Mouse (Mus musculus) heart, adult 2 months (tissue): Measurements from ENCODE around the gene Pmel. TPM values are rescaled to one million over a fixed set of nuclear protein-coding genes. Genes with fewer than 3 reads are reported as not detected.
A peak's percentile ranks its signal among the peaks of the same experiment; 100 is the strongest.

ENCODE experiments used
- DNase-seq, 2 experiments: peaks; one replicate each; pipeline ENCODE4 v3.0.0; 2021
- H3K27ac ChIP-seq: fragments of 200-600 bp; 2 replicates; pipeline ENCODE4 v1.8.1; 2022
- H3K27me3 ChIP-seq: fragments of 200-500 bp; 2 replicates; pipeline ENCODE4 v1.6.1; 2012; ENCODE audit warnings: mild to moderate bottlenecking, low read length, inconsistent platforms, mixed read lengths; ENCODE audit not compliant: control insufficient read depth, insufficient read depth
- H3K36me3 ChIP-seq: fragments of 200-500 bp; 2 replicates; pipeline ENCODE4 v1.6.1; 2012; ENCODE audit warnings: low read length, inconsistent platforms; ENCODE audit not compliant: control insufficient read depth, insufficient read depth
- H3K4me1 ChIP-seq: fragments of 200-500 bp; 2 replicates; pipeline ENCODE4 v1.6.1; 2011; ENCODE audit warnings: low read length; ENCODE audit not compliant: control insufficient read depth, insufficient read depth
- H3K4me3 ChIP-seq: fragments of 200-600 bp; 2 replicates; pipeline ENCODE4 v1.8.1; 2022
- H3K79me2 ChIP-seq: fragments of 200-500 bp; replicated peaks from 2 replicates; pipeline ENCODE4 v1.6.1; 2012; ENCODE audit warnings: mild to moderate bottlenecking, inconsistent platforms, low read length, moderate library complexity, mixed read lengths; ENCODE audit not compliant: control insufficient read depth, insufficient read depth
- H3K9ac ChIP-seq: fragments of 200-500 bp; 2 replicates; pipeline ENCODE4 v1.6.1; 2012; ENCODE audit warnings: low read depth, mild to moderate bottlenecking, control low read depth, inconsistent platforms, low read length, mixed read lengths
- CTCF ChIP-seq: fragments of 200-600 bp; IDR thresholded peaks from 2 replicates; pipeline ENCODE4 v1.8.1; 2022; ENCODE audit warnings: antibody characterized with exemption, mild to moderate bottlenecking, moderate library complexity
- EP300 ChIP-seq: fragments of 200-500 bp; IDR thresholded peaks from 2 replicates; pipeline ENCODE4 v1.6.1; 2011; ENCODE audit warnings: low read depth, low read length, control low read depth; ENCODE audit not compliant: insufficient read depth
- POLR2A ChIP-seq: fragments of 200-500 bp; IDR thresholded peaks from 2 replicates; pipeline ENCODE4 v1.6.1; 2011; ENCODE audit warnings: mild to moderate bottlenecking, low read depth, low read length, control low read depth; ENCODE audit not compliant: insufficient read depth
- WGBS: fragments of 180-500 bp; shearing (Covaris S2); methylation state at CpG from one replicate; pipeline ENCODE4 v1.1.7; 2018; 5-methylcytosine and 5-hydroxymethylcytosine counted together
- intact Hi-C: fragments of 180-260 bp; cut with DNase I; formaldehyde crosslinking; loops from one replicate; pipeline ENCODE4 v1.15.1; 2025
- polyA plus RNA-seq: library from polyadenylated mRNA; depleted of rRNA; stranded (reverse); fragments of >200 nt; gene quantifications from 2 replicates; pipeline ENCODE4 v1.2.3, GENCODE M21; 2012
- total RNA-seq, 2 experiments: library from RNA; stranded (reverse); gene quantifications; 2 replicates each; pipeline ENCODE4 v1.2.3; 2021

Pmel gene
- total and polyA plus RNA-seq, 3 experiments, result 0.43 to 0.66 (median 0.50) TPM

DNA sequence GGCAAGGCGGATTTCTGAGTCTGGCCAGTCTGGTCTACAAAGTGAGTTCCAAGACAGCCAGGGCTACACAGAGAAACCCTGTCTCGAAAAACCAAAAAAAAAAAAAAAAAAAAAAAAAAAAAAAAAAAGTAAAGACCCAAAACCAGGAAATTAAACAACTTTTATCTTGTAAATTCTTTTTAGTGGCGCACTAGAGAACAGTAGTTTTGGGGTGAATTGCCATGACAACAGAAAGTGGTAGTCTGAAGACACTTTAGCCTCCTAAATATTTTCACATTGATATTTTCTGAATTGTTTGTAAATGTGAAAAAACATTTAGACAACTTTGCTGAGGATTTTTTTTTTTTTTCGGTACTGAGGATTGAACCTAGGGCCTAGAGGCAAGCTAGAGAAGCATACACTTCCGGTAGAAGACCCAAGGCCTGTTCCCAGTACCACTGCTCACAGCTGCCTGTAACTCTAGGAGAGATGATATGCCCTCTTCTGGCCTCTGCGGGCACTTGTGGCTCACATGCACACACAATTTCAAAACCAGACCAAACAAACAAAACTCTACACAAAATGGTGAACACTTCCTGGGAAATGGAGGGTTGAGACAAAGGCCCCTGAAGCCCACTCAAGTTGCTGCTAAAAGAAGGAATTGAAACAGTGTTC lies 6.8 kb upstream of the Pmel start:
- no peaks in the 10 kb centered on the region; the same call in 1 of the 2 replicates for H3K36me3 ChIP-seq
- no peak overlapping the region for H3K4me3 ChIP-seq
- peaks cover 2% of the 10 kb centered on the region; the same call in 1 of the 2 replicates for H3K4me1 ChIP-seq
- no peak overlapping the region for H3K9ac ChIP-seq
- WGBS, result 81% methylated on average over 6 of the region's 6 CpGs
- H3K27me3 ChIP-seq, result no peaks in the 10 kb centered on the region
- no peak for DNase-seq
- peak overlapping the region; percentile 71; the same call in 1 of the 2 replicates for H3K27ac ChIP-seq
- no peak for TF ChIP-seq EP300
- no peak for TF ChIP-seq CTCF
- no peak for TF ChIP-seq POLR2A
- peaks cover 4% of the 10 kb centered on the region for H3K79me2 ChIP-seq
- intact Hi-C loops, result no loop called here

- Histone ChIP-seq H3K9ac (no peak overlapping the region), H3K27me3 (no peaks in the 10 kb centered on the region), H3K4me1 (no peaks in the 10 kb centered on the region; the same call in 1 of the 2 replicates), H3K36me3 (no peaks in the 10 kb centered on the region; the same call in 1 of the 2 replicates), H3K79me2 (peaks cover 3% of the 10 kb centered on the region; the same call in 1 of the 2 replicates), H3K27ac (no peak overlapping the region), H3K4me3 (no peak overlapping the region)
- DNase-seq, result no peak
- WGBS, result 74% methylated on average over 5 of the region's 5 CpGs
- TF ChIP-seq EP300 (no peak), CTCF (no peak), POLR2A (no peak)
- intact Hi-C loops, result no loop called here
These were observed 5.0 kb upstream of the Pmel start for GRCm38 (mm10) chr10:128699006-128699405.

- H3K4me3 ChIP-seq, result no peak overlapping the region
- no peaks in the 10 kb centered on the region; the same call in 1 of the 2 replicates for H3K36me3 ChIP-seq
- no peak overlapping the region for H3K9ac ChIP-seq
- DNase-seq, result no peak
- H3K27ac ChIP-seq, result no peak overlapping the region
- no peaks in the 10 kb centered on the region for H3K27me3 ChIP-seq
- 41% methylated on average over 11 of the region's 11 CpGs for WGBS
- no peaks in the 10 kb centered on the region; the same call in none of the 2 replicates for H3K4me1 ChIP-seq
- peaks cover 3% of the 10 kb centered on the region; the same call in 1 of the 2 replicates for H3K79me2 ChIP-seq
- TF ChIP-seq EP300, result no peak
- no peak for TF ChIP-seq CTCF
- no peak for TF ChIP-seq POLR2A
- intact Hi-C loops, result no loop called here
These were observed 4.4 kb upstream of the Pmel start for GRCm38 (mm10) chr10:128699611-128700010.

DNA sequence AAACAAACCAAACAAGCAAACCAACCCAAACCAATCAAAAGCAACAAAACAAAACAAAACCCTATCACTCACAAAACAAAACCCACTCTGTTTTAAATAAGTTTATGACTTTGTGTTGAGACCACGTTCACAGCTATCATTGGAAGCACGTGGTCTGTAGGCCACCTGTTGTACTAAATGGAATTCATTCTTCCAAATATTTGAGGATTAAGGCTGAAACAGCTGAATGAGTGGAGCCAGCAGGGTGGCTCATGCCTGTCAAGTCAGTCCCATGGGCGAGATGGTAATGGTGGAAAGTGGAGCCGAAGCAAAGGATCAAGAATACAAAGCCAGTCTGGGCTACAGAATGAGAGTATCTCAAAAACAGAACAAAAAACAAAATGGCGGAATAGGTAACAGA lies 3.3 kb upstream of the Pmel start:
- Histone ChIP-seq H3K36me3 (no peaks in the 10 kb centered on the region), H3K79me2 (no peaks in the 10 kb centered on the region; the same call in 1 of the 2 replicates), H3K27ac (no peak overlapping the region), H3K4me1 (peaks cover 3% of the 10 kb centered on the region), H3K9ac (no peak overlapping the region), H3K4me3 (no peak overlapping the region), H3K27me3 (no peaks in the 10 kb centered on the region)
- TF ChIP-seq CTCF, result no peak
- TF ChIP-seq EP300, result no peak
- TF ChIP-seq POLR2A, result no peak
- intact Hi-C loops, result no loop called here
- 97% methylated on average over 5 of the region's 5 CpGs for WGBS
- no peak for DNase-seq

GRCm38 (mm10) chr10:128702328-128703007 lies 1.5 kb upstream of the Pmel start:
- Histone ChIP-seq H3K27me3 (no peaks in the 10 kb centered on the region), H3K9ac (no peak overlapping the region), H3K36me3 (no peaks in the 10 kb centered on the region), H3K27ac (no peak overlapping the region), H3K4me3 (no peak overlapping the region), H3K4me1 (peaks cover 3% of the 10 kb centered on the region), H3K79me2 (no peaks in the 10 kb centered on the region)
- intact Hi-C loops, result no loop called here
- TF ChIP-seq POLR2A, result no peak
- TF ChIP-seq CTCF, result no peak
- TF ChIP-seq EP300, result no peak
- DNase-seq, result no peak
- 56% methylated on average over 6 of the region's 6 CpGs for WGBS

DNA sequence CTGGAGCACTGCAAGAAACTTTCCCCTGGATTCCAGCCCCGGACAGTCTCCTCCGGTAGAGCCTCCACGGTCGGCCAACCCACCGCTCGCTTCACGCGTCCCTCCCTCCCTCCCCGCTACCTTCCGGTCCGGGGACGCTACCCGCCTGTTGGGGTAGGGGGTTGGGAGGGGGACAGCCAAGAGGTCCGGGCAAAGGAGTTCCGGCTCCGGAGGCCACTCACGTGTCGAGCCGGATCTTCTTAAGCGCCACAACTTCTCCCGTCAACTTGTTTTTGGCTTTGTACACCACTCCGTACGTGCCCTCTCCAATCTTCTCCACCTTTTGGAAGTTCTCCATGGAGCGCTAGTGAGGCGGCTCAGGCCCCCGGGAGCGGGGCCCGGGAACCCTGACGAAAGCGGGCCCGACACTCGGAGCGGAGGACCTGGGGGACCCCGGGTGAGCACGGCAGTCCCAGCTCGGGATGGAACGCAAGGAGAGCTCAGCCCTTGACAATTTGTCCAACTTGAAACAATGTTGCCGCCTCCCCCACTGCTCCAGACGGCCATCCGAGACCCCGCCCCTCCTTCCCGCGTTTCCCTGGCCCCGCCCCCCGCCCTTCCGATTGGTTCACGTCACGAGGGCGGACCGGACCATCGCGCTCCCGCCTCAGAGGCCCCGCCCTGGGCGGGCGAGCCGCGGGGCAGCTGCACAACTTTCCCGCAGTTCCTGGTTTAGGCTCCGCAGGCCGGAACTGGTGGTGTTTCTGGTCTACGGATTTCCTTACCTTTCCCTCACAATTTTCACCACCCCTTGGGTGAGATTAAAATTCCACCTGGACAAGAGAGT lies 709 bp downstream of the Pmel start, which contains the start of gene Cdk2:
Cdk2 (minus strand) TSS at position 541 of the 826 bp plus-strand sequence.
- no peaks in the 10 kb centered on the region for H3K36me3 ChIP-seq
- peaks cover 3% of the 10 kb centered on the region for H3K4me1 ChIP-seq
- DNase-seq, result peak; percentile 94 to 95
- no peaks in the 10 kb centered on the region for H3K79me2 ChIP-seq
- peak within 1 kb of the TSS; percentile 54 for H3K4me3 ChIP-seq
- TF ChIP-seq CTCF (peak; percentile 19; the same call in 1 of the 2 replicates), EP300 (0 out of 2 replicates have a peak, but pooled peaks have one; percentile 2), POLR2A (peak; percentile 98)
- H3K27ac ChIP-seq, result peak within 1 kb of the TSS; percentile 85
- intact Hi-C loops, result no loop called here
- WGBS, result under 1% methylated on average over 62 of the region's 62 CpGs
- peak within 1 kb of the TSS; percentile 74 for H3K9ac ChIP-seq
- H3K27me3 ChIP-seq, result no peaks in the 10 kb centered on the region
